Mouse (Mus musculus) urinary bladder, postnatal 25 days (tissue): ENCODE results near the gene Vmn1r235.
A peak's percentile ranks its signal among the peaks of the same experiment; 100 is the strongest.
"Not testable (repeated sequence)": the region's sequence is repeated elsewhere in the genome, so short reads cannot be mapped to it uniquely, and the experiment has no call there.

Experiments
- DNase-seq: peaks from one replicate; pipeline ENCODE4 v3.0.0; 2022; ENCODE audit warnings: low spot score

Gene Vmn1r235

GRCm38 (mm10) chr17:21256111-21256510, at the start of gene Vmn1r235:
Gene Vmn1r235 (plus strand): TSS chr17:21256411.
- DNase-seq = no peak

- DNase-seq = not testable (repeated sequence)
These were observed 45.1 kb upstream of the Vmn1r235 start for GRCm38 (mm10) chr17:21211081-21211480.

- no peak for DNase-seq
These were observed 30.4 kb upstream of the Vmn1r235 start, which contains the start of gene Vmn1r234 for GRCm38 (mm10) chr17:21225787-21226186. Gene Vmn1r234 (plus strand): TSS chr17:21226087.

- peak; percentile 31 for DNase-seq
These were observed 24.6 kb upstream of the Vmn1r235 start for GRCm38 (mm10) chr17:21231654-21232053.

- DNase-seq = peak; percentile 26
These were observed 15.9 kb downstream of the Vmn1r235 start for GRCm38 (mm10) chr17:21272103-21272502.

GRCm38 (mm10) chr17:21282642-21283041, 26.4 kb downstream of the Vmn1r235 start, which contains the start of gene Vmn1r236:
Gene Vmn1r236 (plus strand): TSS chr17:21282942.
- no peak for DNase-seq

GRCm38 (mm10) chr17:21284395-21284794, 28.2 kb downstream of the Vmn1r235 start:
- DNase-seq = no peak

GRCm38 (mm10) chr17:21289695-21290094, 33.5 kb downstream of the Vmn1r235 start:
- DNase-seq = no peak

GRCm38 (mm10) chr17:21311565-21311964, 55.4 kb downstream of the Vmn1r235 start, which contains the start of gene Vmn1r237:
Gene Vmn1r237 (plus strand): TSS chr17:21311865.
- no peak for DNase-seq
